Mouse (Mus musculus) NIH3T3 (cell line): Measurements from ENCODE around the gene Cyp2u1.
"Not testable (repeated sequence)": the region's sequence is repeated elsewhere in the genome, so short reads cannot be mapped to it uniquely, and the experiment has no call there.

Experiments used
- DNase-seq: peaks from one replicate; pipeline ENCODE4 v3.0.0-alpha.2; 2012; ENCODE audit warnings: low read depth

Cyp2u1 gene

DNA sequence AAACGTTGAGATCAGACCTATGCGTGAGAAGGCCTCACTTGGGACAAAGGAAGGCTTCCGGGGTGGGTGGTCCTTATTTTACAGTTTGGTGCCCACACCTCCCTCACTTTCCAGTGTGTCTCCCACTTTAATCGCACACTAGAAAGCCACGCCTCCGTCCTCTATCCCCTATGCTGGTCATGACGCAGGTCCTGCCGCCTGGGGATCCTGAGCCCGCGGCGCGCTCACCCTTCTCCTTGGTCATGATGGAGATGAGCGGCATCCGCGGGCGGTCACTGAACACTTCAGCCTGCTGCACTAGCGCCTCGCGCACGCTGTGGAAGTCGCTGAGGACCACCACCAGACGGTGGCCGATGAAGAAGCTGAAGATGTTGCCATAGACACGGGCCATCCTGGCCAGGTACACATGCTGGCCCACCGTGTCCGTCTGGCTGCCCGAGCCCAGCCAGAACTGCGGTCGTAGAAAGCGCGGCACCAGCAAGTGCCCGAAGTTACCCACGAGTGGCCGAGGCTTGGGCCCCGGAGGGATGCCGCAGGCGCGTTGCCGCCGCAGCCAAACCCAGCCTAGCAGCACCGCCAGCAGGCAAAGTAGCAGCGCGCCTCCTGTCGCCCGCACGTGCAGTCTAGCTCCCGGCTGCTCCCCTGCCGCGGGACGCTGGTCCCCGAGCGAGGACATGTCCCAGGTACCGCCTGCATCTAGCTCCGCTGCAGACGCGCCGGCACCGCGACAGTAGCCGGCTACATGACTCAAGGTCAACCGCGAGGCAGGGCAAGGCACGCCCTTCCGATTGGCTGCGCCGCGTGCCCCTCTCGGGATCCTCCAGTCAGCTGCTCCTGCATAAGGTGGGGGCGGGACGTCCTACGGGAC is at the start of gene Cyp2u1:
Cyp2u1 (minus strand) TSS at position 776 of the 868 bp plus-strand sequence.
- peak; percentile 90 for DNase-seq

DNA sequence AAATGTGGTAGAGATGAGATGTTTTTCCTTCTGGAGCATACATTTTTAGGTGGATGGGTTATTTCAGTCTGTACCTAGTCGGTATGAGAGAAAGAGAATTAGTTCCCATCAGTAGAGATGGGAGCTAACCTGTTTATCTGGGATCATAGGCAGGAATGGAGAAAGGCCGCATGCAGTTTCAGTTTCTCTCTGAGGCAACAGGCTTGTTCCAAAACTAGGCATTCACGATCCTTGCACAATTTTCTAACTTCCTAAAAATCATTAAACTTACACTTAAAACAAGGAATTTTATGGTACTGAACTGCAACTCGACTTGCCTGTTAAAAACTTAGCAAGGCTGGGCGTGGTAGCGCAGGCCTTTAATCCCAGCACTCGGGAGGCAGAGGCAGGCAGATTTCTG is 47.5 kb upstream of the Cyp2u1 start:
- no peak for DNase-seq

DNA sequence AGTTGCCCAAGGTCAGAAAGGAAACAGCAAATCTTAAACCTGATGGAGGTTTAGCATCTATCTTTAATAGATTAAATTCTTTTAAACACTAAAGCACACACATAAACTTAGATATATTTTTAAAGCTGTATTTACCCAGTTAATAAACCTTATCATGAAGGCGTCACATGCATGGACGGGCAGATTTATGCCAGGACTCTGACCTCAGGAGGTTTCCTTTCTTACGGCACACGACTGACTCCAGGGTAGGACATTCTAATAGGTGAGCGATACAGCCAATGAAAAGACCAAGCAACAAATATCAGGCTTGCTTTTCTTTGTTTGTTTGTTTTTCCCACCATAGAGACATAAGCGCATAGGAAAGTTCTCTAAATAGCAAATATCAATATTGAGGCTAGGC is 46.0 kb upstream of the Cyp2u1 start:
- DNase-seq, result no peak

DNA sequence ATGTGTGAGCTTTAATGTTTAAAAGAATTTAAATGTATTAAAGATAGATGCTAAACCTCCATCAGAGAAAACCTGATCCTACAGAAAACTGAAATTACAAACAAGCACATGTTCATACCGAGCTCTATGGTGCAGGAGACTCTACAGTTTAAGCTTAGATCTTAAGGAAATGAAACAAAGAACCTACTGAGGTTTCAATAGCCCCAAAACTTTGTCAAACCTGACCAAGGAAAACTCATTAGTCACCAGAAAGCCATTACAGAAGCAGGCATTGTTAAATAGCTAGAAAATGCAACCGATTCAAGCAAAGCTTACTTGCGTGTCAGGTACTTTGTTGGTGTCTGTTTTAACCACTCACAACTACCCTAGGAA is 45.5 kb upstream of the Cyp2u1 start:
- no peak for DNase-seq

DNA sequence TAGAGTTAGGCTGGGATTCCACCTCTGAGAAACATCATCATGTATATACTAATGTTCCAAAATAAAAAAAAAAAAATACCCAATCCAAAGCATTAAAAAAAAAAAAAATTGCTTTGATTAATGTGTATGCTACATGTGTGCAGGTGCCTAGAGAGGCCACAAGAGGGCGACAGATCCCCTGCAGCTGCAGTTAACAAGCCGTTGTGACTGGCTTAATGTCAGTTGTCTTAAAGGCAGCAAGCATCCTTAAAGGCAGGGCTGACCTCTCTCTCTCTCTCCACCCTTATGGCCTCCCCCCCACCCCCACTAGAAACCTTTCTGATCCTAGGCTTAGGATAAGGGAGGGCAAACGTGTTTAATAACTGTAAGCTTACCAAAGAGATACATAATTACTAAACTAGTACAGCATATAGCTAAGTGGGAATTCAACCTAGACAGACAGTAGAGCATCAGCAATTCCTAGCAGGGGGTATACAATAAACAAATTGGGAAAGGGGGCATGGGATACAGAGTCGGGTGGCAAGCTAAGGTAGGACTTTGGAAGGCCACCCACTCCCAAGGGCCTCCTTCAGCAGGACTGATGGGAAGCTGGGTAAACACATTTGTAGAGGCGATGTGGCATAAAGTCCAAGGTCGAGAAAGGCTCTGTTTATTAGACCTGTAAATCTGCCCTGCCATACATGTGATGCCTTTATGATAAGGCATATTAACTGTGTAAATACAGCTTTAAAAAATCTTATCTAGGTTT is 45.0 kb upstream of the Cyp2u1 start:
- DNase-seq, result peak; percentile 66

DNA sequence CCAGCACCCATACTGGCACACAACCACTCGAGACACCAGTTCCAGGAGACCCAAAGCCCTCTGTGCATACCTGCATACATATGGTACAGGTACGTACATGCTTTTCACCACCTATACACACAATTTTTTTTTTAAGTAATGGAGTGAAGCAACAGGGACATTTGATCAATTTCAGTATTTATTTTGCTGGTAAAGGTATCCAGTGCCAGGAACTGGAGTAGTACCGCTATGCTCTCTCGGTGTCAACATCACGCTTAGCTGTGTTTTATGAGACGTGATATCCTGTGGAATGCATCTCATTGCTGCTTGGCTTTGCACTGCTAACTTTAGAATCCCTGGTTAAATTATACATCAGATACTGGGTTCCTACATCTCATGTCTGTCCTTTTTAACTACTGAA is 42.9 kb upstream of the Cyp2u1 start:
- DNase-seq, result no peak

DNA sequence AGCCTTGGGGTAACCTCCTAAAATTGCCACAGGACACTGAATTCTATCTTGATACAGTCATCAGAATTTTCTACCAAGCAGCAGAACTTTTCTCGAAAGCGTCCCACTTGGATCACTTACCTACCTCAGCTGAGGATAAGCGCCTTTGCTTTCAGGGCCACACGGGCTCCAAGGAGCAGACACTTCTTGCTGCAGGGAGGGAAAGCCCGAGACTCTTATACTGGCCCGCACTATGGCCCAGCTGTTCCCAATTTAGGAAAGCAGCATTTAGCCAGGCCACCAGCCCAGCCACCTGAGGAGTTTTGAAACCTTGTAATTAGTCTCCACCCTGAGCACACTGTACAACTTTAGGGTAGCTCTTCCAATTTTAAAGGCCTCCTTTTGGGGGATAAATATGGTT is 40.3 kb upstream of the Cyp2u1 start:
- no peak for DNase-seq

DNA sequence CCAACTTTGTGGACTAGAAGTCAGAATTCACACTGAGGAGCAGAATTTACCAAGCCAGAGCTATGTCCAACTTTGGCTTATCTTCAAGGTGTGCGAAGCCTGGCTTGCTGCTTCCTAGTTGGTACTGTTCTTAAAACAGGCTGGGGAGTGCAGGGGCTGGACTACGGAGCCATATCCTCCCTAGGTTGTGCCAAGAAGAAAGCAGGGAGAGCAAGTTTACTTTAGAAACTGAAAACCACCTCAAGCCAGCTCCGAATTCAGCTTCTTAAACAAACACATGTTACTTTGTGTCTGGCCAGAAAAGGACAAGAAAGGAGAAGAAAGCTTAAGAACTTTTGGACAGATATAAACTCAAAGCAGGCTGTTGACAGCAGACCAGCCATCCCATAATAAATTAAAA is 37.9 kb upstream of the Cyp2u1 start:
- no peak for DNase-seq

DNA sequence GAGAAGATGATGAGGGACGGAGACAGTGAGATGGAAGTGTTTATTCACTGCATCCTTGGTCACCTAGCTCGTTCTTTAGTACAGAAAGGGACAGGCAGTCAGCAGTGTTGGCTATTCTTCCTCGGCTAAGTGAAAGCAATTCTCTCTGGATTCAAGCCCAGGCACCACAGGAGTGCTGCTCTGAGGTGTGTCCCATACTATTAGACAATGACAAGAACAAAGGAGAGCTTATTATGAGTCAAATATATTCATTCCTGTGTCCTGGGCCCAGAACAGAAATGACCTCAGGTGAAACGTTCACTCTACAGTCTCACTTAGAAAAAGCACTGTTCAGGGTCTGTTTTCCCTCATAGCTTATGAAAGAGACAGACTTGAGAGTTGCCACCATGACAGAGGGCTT is 36.3 kb upstream of the Cyp2u1 start:
- no peak for DNase-seq

DNA sequence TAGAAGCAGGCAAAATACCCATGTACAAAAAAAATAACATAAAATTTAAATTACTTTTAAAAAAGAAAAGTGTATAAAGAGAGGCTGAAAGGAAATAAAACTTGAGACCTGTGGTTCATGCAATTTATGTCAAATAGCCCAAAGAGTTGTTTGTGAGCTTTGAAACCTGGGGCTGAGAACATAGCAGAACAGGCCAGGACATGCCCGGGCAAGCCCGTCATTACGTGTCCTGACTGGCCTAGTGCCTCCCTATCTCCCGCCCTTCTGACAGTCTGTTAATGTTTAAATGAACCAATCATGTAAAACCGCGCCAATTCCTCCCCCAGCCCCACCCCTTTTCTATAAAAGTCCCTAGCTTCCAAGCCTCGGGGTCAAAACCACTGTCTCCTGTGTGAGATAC is 34.7 kb upstream of the Cyp2u1 start:
- not testable (repeated sequence) for DNase-seq

DNA sequence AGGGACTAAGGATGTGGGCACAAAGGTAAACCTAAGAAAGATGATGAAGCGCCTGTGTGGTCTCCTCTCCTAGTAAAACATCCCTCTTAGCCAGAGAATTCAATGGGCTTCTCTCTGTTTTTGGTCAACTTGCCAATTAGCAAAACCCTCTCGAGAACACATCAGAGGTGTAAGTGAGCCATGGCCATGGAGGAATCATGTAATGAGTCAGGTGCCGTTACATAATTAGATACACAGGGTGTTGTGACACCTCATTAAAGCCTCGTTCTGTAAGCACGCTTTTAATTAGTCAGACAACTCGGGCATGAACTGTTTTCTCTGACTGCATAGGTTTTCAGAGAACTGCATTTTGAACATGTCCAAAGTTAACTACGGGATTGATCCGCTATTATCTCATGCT is 33.6 kb upstream of the Cyp2u1 start:
- DNase-seq, result no peak

DNA sequence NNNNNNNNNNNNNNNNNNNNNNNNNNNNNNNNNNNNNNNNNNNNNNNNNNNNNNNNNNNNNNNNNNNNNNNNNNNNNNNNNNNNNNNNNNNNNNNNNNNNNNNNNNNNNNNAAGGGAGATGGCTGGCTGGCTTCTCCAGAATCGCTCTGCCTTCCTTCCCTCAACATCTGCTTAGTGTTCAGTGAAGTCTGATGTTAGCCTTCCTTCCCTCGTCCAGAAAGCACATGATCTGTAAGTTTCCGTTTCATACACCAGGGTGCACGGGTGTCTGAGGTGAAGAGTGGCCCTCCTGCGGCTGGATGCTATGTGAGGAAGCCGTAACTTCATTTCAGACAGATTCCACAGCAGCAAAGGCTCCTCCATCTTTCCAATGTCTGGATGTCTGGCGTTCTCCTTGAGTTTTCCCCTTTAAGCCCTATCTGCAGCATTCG is 32.1 kb upstream of the Cyp2u1 start:
- no peak for DNase-seq

DNA sequence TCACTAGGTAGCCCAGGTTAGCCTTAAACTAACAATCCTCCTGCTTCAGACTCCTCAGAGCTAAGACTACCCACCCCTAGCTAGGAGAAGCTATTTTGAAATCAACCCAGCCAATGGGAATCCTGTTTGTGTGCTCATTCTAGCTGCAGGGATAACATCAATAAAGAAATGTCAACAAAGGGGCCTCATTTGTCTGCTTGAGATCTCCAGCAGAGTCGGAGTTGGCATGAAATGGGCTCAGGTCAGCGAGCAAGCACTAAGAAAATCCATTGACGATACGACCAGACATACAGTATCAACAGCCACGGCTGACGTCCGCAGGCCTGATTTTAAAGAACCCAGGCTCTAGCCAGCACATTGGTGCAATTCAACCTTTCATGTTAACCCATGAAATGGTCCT is 24.2 kb upstream of the Cyp2u1 start:
- DNase-seq, result no peak

DNA sequence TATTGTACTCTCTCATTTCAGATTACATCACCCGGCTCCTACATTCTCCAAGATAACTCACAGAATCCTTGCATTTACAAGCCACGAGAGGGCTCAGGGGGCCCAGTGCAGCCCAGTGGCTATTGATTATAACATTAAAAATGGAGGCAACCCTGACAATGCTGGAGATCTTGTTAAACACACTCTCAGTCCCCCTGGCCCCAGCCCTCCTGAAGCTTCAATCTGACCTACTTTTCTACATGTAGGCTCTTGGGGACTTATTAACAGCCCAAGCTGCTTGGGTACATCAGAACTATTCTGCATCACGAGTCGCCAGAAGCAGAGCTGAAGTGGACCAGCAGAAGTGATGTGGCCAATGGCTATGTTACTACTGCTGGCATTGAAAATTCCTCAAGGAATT is 23.6 kb upstream of the Cyp2u1 start:
- no peak for DNase-seq

DNA sequence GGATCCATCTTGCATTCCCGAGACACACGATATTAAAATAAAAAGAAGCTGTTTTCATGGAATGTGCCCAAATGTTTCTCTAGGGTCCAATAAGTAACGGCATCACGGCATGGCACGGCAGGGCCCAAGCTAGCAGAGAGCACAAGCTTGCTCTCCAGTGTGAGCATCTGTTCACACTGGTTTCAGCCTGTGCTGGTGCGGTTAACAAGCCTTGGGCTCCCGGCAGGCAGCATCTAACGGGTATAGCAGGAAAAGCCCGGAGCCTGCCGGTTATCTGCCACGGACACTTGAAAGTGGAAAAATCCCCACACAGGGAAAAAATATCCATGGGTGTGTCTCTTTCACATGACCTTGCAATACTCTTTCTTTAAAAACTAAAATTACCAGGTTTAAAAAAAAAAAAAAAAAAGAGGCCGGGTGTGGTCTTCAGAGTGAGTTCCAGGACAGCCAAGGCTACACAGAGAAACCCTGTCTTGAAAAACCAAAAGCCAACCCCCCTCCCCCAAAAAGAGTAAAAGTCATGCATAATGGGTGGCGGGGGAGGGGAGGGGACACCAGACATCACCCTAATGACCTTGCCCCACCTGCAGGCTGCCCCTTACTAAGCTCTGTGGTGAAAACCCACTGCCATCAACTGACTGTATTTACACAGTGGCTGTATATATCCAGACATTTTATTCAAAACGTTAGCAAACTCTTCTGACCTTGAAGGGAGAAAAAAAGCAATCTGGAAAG is 19.2 kb upstream of the Cyp2u1 start:
- no peak for DNase-seq

DNA sequence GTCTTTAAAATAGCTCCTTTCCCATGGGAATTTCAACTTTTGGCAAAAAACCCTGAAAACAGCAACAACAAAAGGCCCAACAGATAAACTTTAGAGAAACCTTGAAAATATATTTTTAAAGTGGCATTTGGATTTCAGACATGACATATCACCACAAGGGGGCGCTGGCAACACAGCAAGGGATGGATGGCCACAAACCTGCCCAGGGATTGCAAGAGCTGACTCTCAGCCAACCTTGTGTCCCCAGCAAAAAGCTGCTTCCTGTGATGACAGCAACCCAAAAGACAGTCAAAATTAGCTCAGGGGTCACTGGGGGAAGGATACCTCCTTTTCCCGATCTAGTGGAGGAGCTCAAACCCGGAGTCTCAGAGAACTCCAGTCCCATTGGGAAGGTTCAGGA is 17.2 kb upstream of the Cyp2u1 start:
- peak; percentile 93 for DNase-seq

DNA sequence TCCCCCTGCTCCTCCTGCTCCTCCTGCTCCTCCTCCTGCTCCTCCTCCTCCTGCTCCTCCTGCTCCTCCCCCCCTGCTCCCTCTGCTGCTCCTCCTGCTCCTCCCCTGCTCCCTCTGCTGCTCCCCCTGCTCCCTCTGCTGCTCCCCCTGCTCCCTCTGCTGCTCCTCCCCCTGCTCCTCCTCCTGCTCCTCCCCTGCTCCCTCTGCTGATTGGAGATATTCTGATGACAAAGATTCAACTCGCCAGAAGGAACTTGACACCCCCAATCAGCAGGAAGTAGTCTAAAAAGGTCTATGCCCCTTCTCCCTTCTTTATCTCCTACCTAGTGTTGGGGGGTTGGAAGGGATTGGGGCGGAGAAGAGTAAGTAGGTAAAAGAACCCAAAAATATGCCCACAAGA is 15.2 kb upstream of the Cyp2u1 start:
- no peak for DNase-seq

DNA sequence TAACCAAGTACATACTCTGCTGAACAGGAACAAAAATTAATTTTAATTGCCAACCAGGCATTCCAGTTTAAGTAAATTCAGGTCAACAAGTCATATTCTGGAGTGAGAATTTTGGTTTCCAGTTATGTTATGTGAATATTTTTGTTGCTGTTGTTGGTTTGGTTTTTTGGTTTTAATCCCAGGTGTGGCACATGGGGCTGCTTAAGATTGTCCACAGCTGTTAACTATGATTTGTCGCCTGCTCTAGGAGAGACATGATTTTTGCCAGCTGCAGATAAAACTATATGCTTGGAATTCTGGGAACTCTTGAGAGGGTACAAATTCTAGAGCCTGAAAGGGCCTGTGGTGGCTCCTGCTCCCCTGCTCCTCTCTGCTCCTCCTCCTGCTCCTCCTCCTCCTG is 14.1 kb upstream of the Cyp2u1 start:
- DNase-seq, result no peak

DNA sequence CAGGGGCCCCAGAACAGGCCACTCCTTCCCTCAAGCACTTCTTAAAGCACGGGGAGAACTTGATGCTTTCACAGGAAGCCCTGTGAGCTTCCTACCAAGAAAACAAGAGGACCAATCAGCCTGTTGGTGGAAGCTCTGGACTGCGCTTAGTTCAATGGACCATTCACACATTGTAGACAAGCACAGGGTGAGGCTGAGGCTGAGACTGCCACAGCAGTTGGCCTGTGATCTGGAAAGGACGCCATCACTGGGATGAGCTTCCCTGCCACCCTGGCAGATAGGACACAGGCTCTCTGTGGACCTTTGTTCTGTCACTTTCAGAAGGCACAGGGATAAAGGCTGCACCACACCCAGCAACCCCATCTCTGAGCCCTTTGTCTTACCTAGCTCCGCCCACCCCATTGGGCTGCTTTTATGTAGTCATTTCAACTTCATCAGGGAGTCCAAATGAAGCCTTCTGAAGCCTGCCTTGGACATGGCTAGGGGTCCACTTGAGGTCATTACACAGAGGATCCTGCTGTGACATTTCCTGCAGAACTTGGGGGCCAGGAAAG is 13.0 kb upstream of the Cyp2u1 start:
- no peak for DNase-seq

DNA sequence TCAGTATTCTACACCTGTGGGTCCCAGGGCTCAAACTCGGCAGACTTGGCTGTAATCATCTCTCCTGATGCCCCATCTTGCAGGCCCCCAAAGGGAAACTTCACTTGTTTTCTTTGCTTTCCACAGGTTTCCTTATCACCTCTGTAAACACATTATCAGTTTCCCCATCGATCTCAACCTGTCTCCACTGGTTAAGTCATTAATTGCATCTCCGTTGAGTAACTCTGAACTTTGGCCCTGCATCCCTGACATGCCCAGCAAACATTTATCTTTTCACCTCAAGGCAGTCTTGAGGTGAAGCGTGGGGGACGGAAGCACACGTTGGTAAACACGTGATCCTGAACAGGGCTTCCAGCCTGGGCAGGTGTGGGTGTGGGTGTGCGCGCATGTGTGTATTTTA is 9.3 kb upstream of the Cyp2u1 start:
- DNase-seq, result no peak

DNA sequence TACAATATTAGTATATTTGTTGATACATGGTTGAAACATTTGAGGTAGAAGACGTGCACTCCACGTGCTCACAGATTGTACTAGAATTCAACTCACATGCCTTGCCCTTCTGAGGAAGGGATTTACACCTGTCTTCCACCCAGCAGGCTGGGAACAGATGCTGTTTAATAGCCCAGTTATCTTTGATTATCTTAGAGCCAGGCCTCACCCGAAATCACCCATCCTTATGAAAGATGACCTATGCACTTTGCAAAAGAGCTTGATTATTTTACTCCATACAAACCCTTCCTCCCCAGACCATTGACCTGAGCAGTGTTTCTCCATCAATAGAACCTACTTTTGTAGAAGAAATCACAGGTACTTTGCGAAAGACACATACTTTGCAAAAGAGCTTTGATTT is 7.5 kb upstream of the Cyp2u1 start:
- DNase-seq, result no peak

DNA sequence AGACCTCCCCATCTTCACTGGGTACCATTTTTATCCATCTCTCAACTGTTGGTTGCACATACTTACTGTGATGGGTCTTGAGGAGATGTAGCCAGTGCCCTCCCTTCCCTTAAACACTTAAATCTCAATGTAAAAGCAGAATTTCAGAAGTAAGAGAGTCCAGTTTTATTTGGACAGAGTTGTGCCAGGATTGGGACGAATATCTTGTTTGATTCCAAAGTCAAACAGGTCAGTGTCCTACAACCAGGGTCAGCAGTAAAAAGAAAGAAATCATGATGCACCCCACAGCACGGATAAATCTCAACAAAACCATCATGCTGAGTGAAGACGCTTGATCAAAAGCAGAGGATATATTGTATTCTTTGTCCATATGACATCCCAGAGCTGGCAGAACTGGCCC is 4.8 kb upstream of the Cyp2u1 start:
- no peak for DNase-seq

DNA sequence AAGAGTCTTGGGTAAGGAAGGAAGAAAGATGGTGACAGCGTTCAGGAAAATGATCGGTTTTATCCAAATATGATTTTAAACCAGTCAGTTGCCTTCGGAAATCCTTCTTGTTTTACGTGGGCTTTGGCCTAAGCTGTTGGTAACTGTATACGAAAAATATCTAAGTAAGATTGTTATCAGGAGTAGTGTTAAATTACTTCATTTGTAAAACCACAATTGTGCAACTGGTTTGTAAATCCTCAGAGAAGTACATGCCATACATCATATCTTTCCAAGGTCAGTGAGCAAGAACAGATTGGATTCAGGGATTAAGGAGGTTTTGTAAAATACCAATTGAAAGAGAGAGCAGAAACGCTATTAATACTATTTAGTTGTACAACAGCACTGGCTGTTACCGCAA is 3.2 kb upstream of the Cyp2u1 start:
- peak; percentile 25 for DNase-seq
